Mouse (Mus musculus): ENCODE measurements at regions not wholly inside any gene's neighbourhood (a gene's known extent, or its start where the extent isn't known, plus 50 kb on each side); places are given as distances from the start of the nearest gene placed in this dataset.
"Not testable (repeated sequence)": the region's sequence is repeated elsewhere in the genome, so short reads cannot be mapped to it uniquely, and the experiment has no call there.

- Histone ChIP-seq H3ac (ENCODE audit: control insufficient read depth, insufficient read length, low read depth) (no peak overlapping the region), H3K79me3 (ENCODE audit: low read depth) (no peaks in the 10 kb centered on the region), H3K36me3 (ENCODE audit: control insufficient read depth, insufficient read depth) (no peaks in the 10 kb centered on the region), H3K27me3 (ENCODE audit: control insufficient read depth, insufficient read depth, insufficient read length) (no peaks in the 10 kb centered on the region), H3K4me3 (ENCODE audit: insufficient read depth, poor library complexity, severe bottlenecking) (no peak overlapping the region), H3K79me2 (ENCODE audit: control insufficient read depth, insufficient read depth) (no peaks in the 10 kb centered on the region)
- no peak for TF ChIP-seq CEBPB (IDR thresholded peaks at IDR 0.05; ENCODE audit: low read depth)
- TF ChIP-seq USF1 (IDR thresholded peaks at IDR 0.05; ENCODE audit: low read depth) = no peak
- TF ChIP-seq CTCF (IDR thresholded peaks at IDR 0.05; ENCODE audit: control insufficient read depth, insufficient read depth, insufficient read length) = no peak
- no peak for TF ChIP-seq FOSL1 (IDR thresholded peaks at IDR 0.05; ENCODE audit: insufficient read depth, low read length, poor library complexity, severe bottlenecking)
- no peak for TF ChIP-seq MYOG (IDR thresholded peaks at IDR 0.05; ENCODE audit: control insufficient read depth, extremely low read depth, insufficient read length)
- TF ChIP-seq MAX (IDR thresholded peaks at IDR 0.05) = no peak
These were observed 348.7 kb upstream of the Cpeb2 start for GRCm38 (mm10) chr5:42884251-42884650.

GRCm38 (mm10) chr5:42891890-42892289 is 341.1 kb upstream of the Cpeb2 start:
- TF ChIP-seq MAX (IDR thresholded peaks at IDR 0.05) = no peak
- TF ChIP-seq USF1 (IDR thresholded peaks at IDR 0.05; ENCODE audit: low read depth) = no peak
- no peak for TF ChIP-seq MYOG (IDR thresholded peaks at IDR 0.05; ENCODE audit: control insufficient read depth, extremely low read depth, insufficient read length)
- TF ChIP-seq FOSL1 (IDR thresholded peaks at IDR 0.05; ENCODE audit: insufficient read depth, low read length, poor library complexity, severe bottlenecking) = no peak
- Histone ChIP-seq H3K79me3 (ENCODE audit: low read depth) (no peaks in the 10 kb centered on the region), H3K79me2 (ENCODE audit: control insufficient read depth, insufficient read depth) (no peaks in the 10 kb centered on the region), H3K4me3 (ENCODE audit: insufficient read depth, poor library complexity, severe bottlenecking) (no peak overlapping the region), H3ac (ENCODE audit: control insufficient read depth, insufficient read length, low read depth) (no peak overlapping the region), H3K36me3 (ENCODE audit: control insufficient read depth, insufficient read depth) (no peaks in the 10 kb centered on the region), H3K27me3 (ENCODE audit: control insufficient read depth, insufficient read depth, insufficient read length) (no peaks in the 10 kb centered on the region)

GRCm38 (mm10) chr5:42906136-42906535 is 326.8 kb upstream of the Cpeb2 start:
- H3K79me2 ChIP-seq (ENCODE audit: control insufficient read depth, insufficient read depth) = no peaks in the 10 kb centered on the region
- H3ac ChIP-seq (ENCODE audit: control insufficient read depth, insufficient read length, low read depth) = no peak overlapping the region
- no peak overlapping the region for H3K4me3 ChIP-seq (ENCODE audit: insufficient read depth, poor library complexity, severe bottlenecking)
- H3K36me3 ChIP-seq (ENCODE audit: control insufficient read depth, insufficient read depth) = no peaks in the 10 kb centered on the region
- TF ChIP-seq MYOG (IDR thresholded peaks at IDR 0.05; ENCODE audit: control insufficient read depth, extremely low read depth, insufficient read length) = no peak
- TF ChIP-seq USF1 (IDR thresholded peaks at IDR 0.05; ENCODE audit: low read depth) = no peak
- no peak for TF ChIP-seq MAX (IDR thresholded peaks at IDR 0.05)
- TF ChIP-seq CTCF (IDR thresholded peaks at IDR 0.05; ENCODE audit: control insufficient read depth, insufficient read depth, insufficient read length) = no peak
- TF ChIP-seq CEBPB (IDR thresholded peaks at IDR 0.05; ENCODE audit: low read depth) = no peak
- no peak for TF ChIP-seq FOSL1 (IDR thresholded peaks at IDR 0.05; ENCODE audit: insufficient read depth, low read length, poor library complexity, severe bottlenecking)
- no peak for TF ChIP-seq MYOD1 (IDR thresholded peaks at IDR 0.05; ENCODE audit: control insufficient read depth, insufficient read length, low read depth)
- H3K79me3 ChIP-seq (ENCODE audit: low read depth) = no peaks in the 10 kb centered on the region
- no peaks in the 10 kb centered on the region for H3K27me3 ChIP-seq (ENCODE audit: control insufficient read depth, insufficient read depth, insufficient read length)

GRCm38 (mm10) chr5:42919328-42919727 is 313.6 kb upstream of the Cpeb2 start:
- no peak overlapping the region for H3K4me3 ChIP-seq (ENCODE audit: insufficient read depth, poor library complexity, severe bottlenecking)
- H3ac ChIP-seq (ENCODE audit: control insufficient read depth, insufficient read length, low read depth) = no peak overlapping the region
- H3K79me3 ChIP-seq (ENCODE audit: low read depth) = no peaks in the 10 kb centered on the region
- TF ChIP-seq FOSL1 (IDR thresholded peaks at IDR 0.05; ENCODE audit: insufficient read depth, low read length, poor library complexity, severe bottlenecking) (no peak), USF1 (IDR thresholded peaks at IDR 0.05; ENCODE audit: low read depth) (no peak), MYOD1 (IDR thresholded peaks at IDR 0.05; ENCODE audit: control insufficient read depth, insufficient read length, low read depth) (no peak), MAX (IDR thresholded peaks at IDR 0.05) (no peak), MYOG (IDR thresholded peaks at IDR 0.05; ENCODE audit: control insufficient read depth, extremely low read depth, insufficient read length) (no peak), CEBPB (IDR thresholded peaks at IDR 0.05; ENCODE audit: low read depth) (no peak), CTCF (IDR thresholded peaks at IDR 0.05; ENCODE audit: control insufficient read depth, insufficient read depth, insufficient read length) (no peak)
- no peaks in the 10 kb centered on the region for H3K79me2 ChIP-seq (ENCODE audit: control insufficient read depth, insufficient read depth)
- H3K36me3 ChIP-seq (ENCODE audit: control insufficient read depth, insufficient read depth) = no peaks in the 10 kb centered on the region
- H3K27me3 ChIP-seq (ENCODE audit: control insufficient read depth, insufficient read depth, insufficient read length) = no peaks in the 10 kb centered on the region

GRCm38 (mm10) chr5:42932106-42932505 is 300.9 kb upstream of the Cpeb2 start:
- Histone ChIP-seq H3K27me3 (ENCODE audit: control insufficient read depth, insufficient read depth, insufficient read length) (no peaks in the 10 kb centered on the region), H3K79me2 (ENCODE audit: control insufficient read depth, insufficient read depth) (no peaks in the 10 kb centered on the region), H3K36me3 (ENCODE audit: control insufficient read depth, insufficient read depth) (no peaks in the 10 kb centered on the region), H3K79me3 (ENCODE audit: low read depth) (no peaks in the 10 kb centered on the region), H3ac (ENCODE audit: control insufficient read depth, insufficient read length, low read depth) (no peak overlapping the region), H3K4me3 (ENCODE audit: insufficient read depth, poor library complexity, severe bottlenecking) (no peak overlapping the region)
- TF ChIP-seq CTCF (IDR thresholded peaks at IDR 0.05; ENCODE audit: control insufficient read depth, insufficient read depth, insufficient read length) (no peak), MYOG (IDR thresholded peaks at IDR 0.05; ENCODE audit: control insufficient read depth, extremely low read depth, insufficient read length) (no peak), CEBPB (IDR thresholded peaks at IDR 0.05; ENCODE audit: low read depth) (no peak), MYOD1 (IDR thresholded peaks at IDR 0.05; ENCODE audit: control insufficient read depth, insufficient read length, low read depth) (no peak), MAX (IDR thresholded peaks at IDR 0.05) (no peak), USF1 (IDR thresholded peaks at IDR 0.05; ENCODE audit: low read depth) (no peak), FOSL1 (IDR thresholded peaks at IDR 0.05; ENCODE audit: insufficient read depth, low read length, poor library complexity, severe bottlenecking) (no peak)

GRCm38 (mm10) chr5:42959296-42959862 is 273.6 kb upstream of the Cpeb2 start:
- TF ChIP-seq MYOD1 (IDR thresholded peaks at IDR 0.05; ENCODE audit: control insufficient read depth, insufficient read length, low read depth) (no peak), FOSL1 (IDR thresholded peaks at IDR 0.05; ENCODE audit: insufficient read depth, low read length, poor library complexity, severe bottlenecking) (no peak), MYOG (IDR thresholded peaks at IDR 0.05; ENCODE audit: control insufficient read depth, extremely low read depth, insufficient read length) (no peak), MAX (IDR thresholded peaks at IDR 0.05) (no peak), USF1 (IDR thresholded peaks at IDR 0.05; ENCODE audit: low read depth) (no peak), CEBPB (IDR thresholded peaks at IDR 0.05; ENCODE audit: low read depth) (no peak), CTCF (IDR thresholded peaks at IDR 0.05; ENCODE audit: control insufficient read depth, insufficient read depth, insufficient read length) (no peak)
- Histone ChIP-seq H3K36me3 (ENCODE audit: control insufficient read depth, insufficient read depth) (no peaks in the 10 kb centered on the region), H3K27me3 (ENCODE audit: control insufficient read depth, insufficient read depth, insufficient read length) (no peaks in the 10 kb centered on the region), H3K79me2 (ENCODE audit: control insufficient read depth, insufficient read depth) (no peaks in the 10 kb centered on the region), H3ac (ENCODE audit: control insufficient read depth, insufficient read length, low read depth) (no peak overlapping the region), H3K4me3 (ENCODE audit: insufficient read depth, poor library complexity, severe bottlenecking) (no peak overlapping the region), H3K79me3 (ENCODE audit: low read depth) (no peaks in the 10 kb centered on the region)

GRCm38 (mm10) chr5:42966952-42967351 is 266.0 kb upstream of the Cpeb2 start:
- H3K79me3 ChIP-seq (ENCODE audit: low read depth); H3ac ChIP-seq (ENCODE audit: control insufficient read depth, insufficient read length, low read depth); H3K36me3 ChIP-seq (ENCODE audit: control insufficient read depth, insufficient read depth); H3K79me2 ChIP-seq (ENCODE audit: control insufficient read depth, insufficient read depth); H3K27me3 ChIP-seq (ENCODE audit: control insufficient read depth, insufficient read depth, insufficient read length); H3K4me3 ChIP-seq (ENCODE audit: insufficient read depth, poor library complexity, severe bottlenecking): not testable (repeated sequence)

Data from C2C12 (cell line).